Mouse (Mus musculus): ENCODE data around the gene Hs6st1.

Hs6st1 gene

GRCm38 (mm10) chr1:36064861-36065760 lies 3.1 kb upstream of the Hs6st1 start:
- DNase-seq (ENCODE audit: low spot score) = peak; percentile 93

- no peak for DNase-seq (ENCODE audit: low spot score)
These were observed 2.4 kb upstream of the Hs6st1 start for GRCm38 (mm10) chr1:36065761-36066150.

GRCm38 (mm10) chr1:36066216-36066980 lies 1.8 kb upstream of the Hs6st1 start:
- no peak for DNase-seq (ENCODE audit: low spot score)

GRCm38 (mm10) chr1:36067201-36067600 lies 999 bp upstream of the Hs6st1 start:
- DNase-seq (ENCODE audit: low spot score) = no peak

GRCm38 (mm10) chr1:36067611-36068010 lies 589 bp upstream of the Hs6st1 start:
- DNase-seq (ENCODE audit: low spot score) = no peak

- peak; percentile 49 for DNase-seq (ENCODE audit: low spot score)
These were observed 426 bp downstream of the Hs6st1 start for GRCm38 (mm10) chr1:36068531-36069120.

- DNase-seq (ENCODE audit: low spot score) = no peak
These were observed 1.1 kb downstream of the Hs6st1 start for GRCm38 (mm10) chr1:36069291-36069771.

GRCm38 (mm10) chr1:36070190-36070589 lies 2.0 kb downstream of the Hs6st1 start:
- DNase-seq (ENCODE audit: low spot score) = no peak

GRCm38 (mm10) chr1:36070740-36071139 lies 2.5 kb downstream of the Hs6st1 start:
- no peak for DNase-seq (ENCODE audit: low spot score)

GRCm38 (mm10) chr1:36071176-36071575 lies 3.0 kb downstream of the Hs6st1 start:
- no peak for DNase-seq (ENCODE audit: low spot score)

- DNase-seq (ENCODE audit: low spot score) = no peak
These were observed 3.4 kb downstream of the Hs6st1 start for GRCm38 (mm10) chr1:36071611-36072010.

- DNase-seq (ENCODE audit: low spot score) = no peak
These were observed 4.7 kb downstream of the Hs6st1 start for GRCm38 (mm10) chr1:36072588-36073556.

- no peak for DNase-seq (ENCODE audit: low spot score)
These were observed 5.4 kb downstream of the Hs6st1 start for GRCm38 (mm10) chr1:36073566-36073965.

GRCm38 (mm10) chr1:36074197-36074596 lies 6.0 kb downstream of the Hs6st1 start:
- no peak for DNase-seq (ENCODE audit: low spot score)

- no peak for DNase-seq (ENCODE audit: low spot score)
These were observed 6.8 kb downstream of the Hs6st1 start for GRCm38 (mm10) chr1:36074968-36075367.

GRCm38 (mm10) chr1:36075652-36076051 lies 7.5 kb downstream of the Hs6st1 start:
- DNase-seq (ENCODE audit: low spot score) = no peak

- no peak for DNase-seq (ENCODE audit: low spot score)
These were observed 8.9 kb downstream of the Hs6st1 start for GRCm38 (mm10) chr1:36077084-36077483.

GRCm38 (mm10) chr1:36078250-36078649 lies 10.1 kb downstream of the Hs6st1 start:
- DNase-seq (ENCODE audit: low spot score) = no peak

GRCm38 (mm10) chr1:36079679-36080078 lies 11.5 kb downstream of the Hs6st1 start:
- DNase-seq (ENCODE audit: low spot score) = peak; percentile 54

- DNase-seq (ENCODE audit: low spot score) = no peak
These were observed 12.8 kb downstream of the Hs6st1 start for GRCm38 (mm10) chr1:36080974-36081373.

GRCm38 (mm10) chr1:36082184-36082583 lies 14.0 kb downstream of the Hs6st1 start:
- DNase-seq (ENCODE audit: low spot score) = no peak

Data from ovary, postnatal 36 days (tissue).